Comparison of ENCODE assay signal across 10 mouse cellular contexts in genomic region chr12:33244132-33244875, GRCm38 (mm10).
DNase-seq lines count a peak whose midpoint lies in the region; ATAC-seq lines count a peak whose summit lies in the region.
"Had no signal": no experiment of that assay in that cellular context is flagged by ENCODE, and none has a peak within 500 bp of the region (broad histone marks: within the 10 kb centered on the region; RNA-seq: fewer than 3 reads in every experiment).

No protein-coding gene starts in this region.

- peak overlapping the region; percentile 57 for H3K27ac ChIP-seq in hindbrain, embryonic 15.5 days (replicated peaks)
- H3K27ac ChIP-seq in stomach, embryonic 15.5 days: peak overlapping the region; percentile 12; the same call in 1 of the 2 replicates
- H3K27ac ChIP-seq: kidney, embryonic 15.5 days had no signal

- H3K9ac ChIP-seq in hindbrain, embryonic 15.5 days: no peak overlapping the region
- no peak overlapping the region for H3K9ac ChIP-seq in stomach, embryonic 15.5 days
- H3K9ac ChIP-seq: kidney, embryonic 15.5 days; liver, postnatal 0 days had no signal

- 38% methylated on average over 15 of the region's 15 CpGs for WGBS in hindbrain, embryonic 15.5 days
- WGBS in stomach, embryonic 15.5 days: 59% methylated on average over 15 of the region's 15 CpGs

- peaks cover 3% of the 10 kb centered on the region; the same call in 1 of the 2 replicates for H3K9me3 ChIP-seq in hindbrain, embryonic 15.5 days
- H3K9me3 ChIP-seq in stomach, embryonic 15.5 days: no peaks in the 10 kb centered on the region
- H3K9me3 ChIP-seq: kidney, embryonic 15.5 days had no signal

- H3K4me1 ChIP-seq in hindbrain, embryonic 15.5 days (replicated peaks): peaks cover 54% of the 10 kb centered on the region
- H3K4me1 ChIP-seq in stomach, embryonic 15.5 days: peaks cover 18% of the 10 kb centered on the region

- H3K36me3 ChIP-seq in hindbrain, embryonic 15.5 days: no peaks in the 10 kb centered on the region
- H3K36me3 ChIP-seq in stomach, embryonic 15.5 days: no peaks in the 10 kb centered on the region
- H3K36me3 ChIP-seq: kidney, embryonic 15.5 days had no signal

- no peaks in the 10 kb centered on the region for H3K27me3 ChIP-seq in hindbrain, embryonic 15.5 days
- H3K27me3 ChIP-seq in stomach, embryonic 15.5 days (replicated peaks): no peaks in the 10 kb centered on the region
- H3K27me3 ChIP-seq: kidney, embryonic 15.5 days had no signal

- no peak overlapping the region for H3K4me3 ChIP-seq in hindbrain, embryonic 15.5 days
- H3K4me3 ChIP-seq in stomach, embryonic 15.5 days (replicated peaks): no peak overlapping the region
- H3K4me3 ChIP-seq: kidney, embryonic 15.5 days had no signal

- DNase-seq in heart, adult 11 months: peak; percentile 88
- DNase-seq in heart, postnatal 36 days: no peak
- peak; percentile 45 for DNase-seq in retina, postnatal 1 day
- no peak for DNase-seq in retina, embryonic 14.5 days (ENCODE audit: low spot score)
- no peak for DNase-seq in thymus, postnatal 0 days (ENCODE audit: low spot score)
- no peak for DNase-seq in layer of hippocampus, adult 9-11 months
- DNase-seq: liver, postnatal 0 days had no signal

- intact Hi-C loops in heart, postnatal 36 days (cut with DNase I): no loop called here

- ATAC-seq in hindbrain, embryonic 15.5 days (ENCODE audit: low FRiP score, low read depth): no peak
- ATAC-seq in stomach, embryonic 15.5 days (ENCODE audit: insufficient read depth, low FRiP score, low read depth): no peak
- ATAC-seq: liver, postnatal 0 days had no signal

- H3K4me2 ChIP-seq in hindbrain, embryonic 15.5 days: no peak overlapping the region
- H3K4me2 ChIP-seq in stomach, embryonic 15.5 days: no peak overlapping the region
- H3K4me2 ChIP-seq: kidney, embryonic 15.5 days had no signal

Comparison
In these comparisons a context has a peak if more than half of its experiments do, and no peak if none do; other contexts are left out.
1. DNase-seq: peak in heart, adult 11 months (single experiment) and retina, postnatal 1 day (single experiment); none in heart, postnatal 36 days (0 of 2), retina, embryonic 14.5 days (single experiment), thymus, postnatal 0 days (single experiment) and layer of hippocampus, adult 9-11 months (single experiment).